Mouse (Mus musculus) megakaryocyte, embryonic 14.5 days (primary cell): ENCODE results near the gene Wnt11.

Experiments used
- FLI1 ChIP-seq: IDR thresholded peaks from 2 replicates; pipeline ENCODE4 v1.6.1; 2012; ENCODE audit warnings: low read length, inconsistent platforms, mixed read lengths
- GATA1 ChIP-seq: IDR thresholded peaks from 3 replicates; pipeline ENCODE4 v1.6.1; 2012; ENCODE audit warnings: mixed read lengths, low read length, inconsistent platforms, borderline replicate concordance

DNA sequence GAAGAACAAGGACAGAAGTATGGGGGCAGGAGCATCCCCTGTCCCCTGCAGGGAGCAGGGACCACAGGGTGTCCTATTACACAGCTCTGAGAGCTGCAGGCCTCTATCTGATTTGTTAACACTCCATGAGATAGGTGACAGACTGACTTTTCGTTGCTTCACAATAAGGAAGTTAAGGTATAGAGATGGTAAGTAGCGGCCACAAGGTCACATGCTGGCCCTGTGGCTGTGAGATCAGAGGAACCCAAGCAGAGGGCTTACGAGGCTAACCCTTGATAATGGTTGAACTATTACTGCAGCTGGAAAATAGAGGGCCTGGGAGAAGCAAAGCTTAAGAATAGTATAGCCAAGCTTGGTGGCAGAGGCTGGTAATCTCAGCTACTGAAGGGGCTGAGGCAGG is 5.9 kb downstream of the Wnt11 start:
- TF ChIP-seq GATA1: no peak
- TF ChIP-seq FLI1: no peak
